Mouse (Mus musculus) hindbrain, postnatal 0 days (tissue): Measurements from ENCODE around the gene Chst11. TPM values are rescaled to one million over a fixed set of nuclear protein-coding genes. Genes with fewer than 3 reads are reported as not detected.

Experiments
- ATAC-seq: fragments of 200-750 bp; cut with Nextera tagmentation; 2 replicates; pipeline ENCODE4 v1.8.0; 2017; ENCODE audit warnings: mild to moderate bottlenecking, moderate TSS enrichment, moderate library complexity
- DNase-seq: peaks from one replicate; pipeline ENCODE4 v3.0.0-alpha.2; 2015; ENCODE audit warnings: low spot score
- H3K27ac ChIP-seq: fragments of 300-500 bp; sonication (generic); 2 replicates; pipeline ENCODE4 v1.5.1; 2014; ENCODE audit warnings: mild to moderate bottlenecking
- H3K27me3 ChIP-seq: fragments of 300-500 bp; sonication (generic); 2 replicates; pipeline ENCODE4 v1.6.1; 2014; ENCODE audit warnings: low read length, mixed read lengths; ENCODE audit not compliant: insufficient read depth
- H3K36me3 ChIP-seq: fragments of 300-500 bp; sonication (generic); 2 replicates; pipeline ENCODE4 v1.6.1; 2014; ENCODE audit warnings: low read length, mixed read lengths; ENCODE audit not compliant: insufficient read depth
- H3K4me1 ChIP-seq: fragments of 300-500 bp; sonication (generic); 2 replicates; pipeline ENCODE4 v1.6.1; 2014; ENCODE audit warnings: antibody characterized with exemption, low read length, mixed read lengths; ENCODE audit not compliant: insufficient read depth
- H3K4me2 ChIP-seq: fragments of 300-500 bp; sonication (generic); 2 replicates; pipeline ENCODE4 v1.6.1; 2014; ENCODE audit warnings: low read depth, mild to moderate bottlenecking, low read length, moderate library complexity, mixed read lengths
- H3K4me3 ChIP-seq: fragments of 300-500 bp; sonication (generic); 2 replicates; pipeline ENCODE4 v1.5.1; 2014; ENCODE audit warnings: low read length
- H3K9ac ChIP-seq: fragments of 300-500 bp; sonication (generic); replicated peaks from 2 replicates; pipeline ENCODE4 v1.6.1; 2014; ENCODE audit warnings: mild to moderate bottlenecking, low read length, moderate library complexity, mixed read lengths
- H3K9me3 ChIP-seq: fragments of 300-500 bp; sonication (generic); 2 replicates; pipeline ENCODE4 v1.6.1; 2016; ENCODE audit warnings: low read length, mixed read lengths
- CTCF ChIP-seq: IDR thresholded peaks from 2 replicates; pipeline ENCODE4 v1.5.1; 2016; ENCODE audit warnings: antibody characterized with exemption, control low read depth, low read depth
- WGBS: fragments of 180-500 bp; shearing (Covaris S2); extraction: QIAGEN DNeasy Blood & Tissue Kit; methylation state at CpG from one replicate; pipeline ENCODE4 v1.1.7; 2014; 5-methylcytosine and 5-hydroxymethylcytosine counted together
- polyA plus RNA-seq: library from polyadenylated mRNA; unstranded; fragments of >200 nt; fragmentation: Nextera tagmentation; extraction: Ambion mirVana; gene quantifications from 2 replicates; pipeline ENCODE4 v1.2.1, GENCODE M21; 2015
- total RNA-seq: library from RNA; depleted of rRNA; stranded (reverse); fragments of >200 nt; gene quantifications from 2 replicates; pipeline ENCODE4 v1.2.3, GENCODE M21; 2014

Gene Chst11
- total and polyA plus RNA-seq, 2 experiments from 2014 or later: 2.9 to 22.3 TPM

DNA sequence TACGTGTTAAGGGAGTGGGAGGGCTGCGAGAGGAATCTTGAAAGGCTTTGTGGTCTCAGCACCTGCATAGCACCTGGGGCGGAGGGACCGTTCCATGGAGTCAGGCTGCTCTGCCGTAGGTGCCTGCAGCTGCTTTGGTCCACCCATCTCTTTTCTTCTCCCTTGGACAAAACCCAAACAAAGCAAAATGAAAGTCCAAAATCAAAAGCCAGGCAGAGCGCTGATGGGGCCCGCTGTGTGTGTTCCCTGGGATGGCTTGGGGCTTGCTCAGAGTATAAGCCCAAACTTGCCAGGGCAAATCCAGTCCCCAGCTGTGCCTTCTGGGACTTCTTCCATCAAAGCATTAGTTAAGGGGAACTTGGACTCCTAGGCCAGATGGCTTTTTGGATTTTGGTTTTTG lies 71.0 kb downstream of the Chst11 start:
- TF ChIP-seq CTCF: no peak
- Histone ChIP-seq H3K9me3 (no peaks in the 10 kb centered on the region), H3K4me3 (no peak overlapping the region), H3K27ac (no peak overlapping the region), H3K4me1 (peaks cover 3% of the 10 kb centered on the region; the same call in 1 of the 2 replicates), H3K9ac (no peak overlapping the region), H3K36me3 (no peaks in the 10 kb centered on the region), H3K27me3 (no peaks in the 10 kb centered on the region), H3K4me2 (no peak overlapping the region)
- DNase-seq: no peak
- no peak for ATAC-seq
- WGBS: 66% methylated on average over 7 of the region's 7 CpGs

DNA sequence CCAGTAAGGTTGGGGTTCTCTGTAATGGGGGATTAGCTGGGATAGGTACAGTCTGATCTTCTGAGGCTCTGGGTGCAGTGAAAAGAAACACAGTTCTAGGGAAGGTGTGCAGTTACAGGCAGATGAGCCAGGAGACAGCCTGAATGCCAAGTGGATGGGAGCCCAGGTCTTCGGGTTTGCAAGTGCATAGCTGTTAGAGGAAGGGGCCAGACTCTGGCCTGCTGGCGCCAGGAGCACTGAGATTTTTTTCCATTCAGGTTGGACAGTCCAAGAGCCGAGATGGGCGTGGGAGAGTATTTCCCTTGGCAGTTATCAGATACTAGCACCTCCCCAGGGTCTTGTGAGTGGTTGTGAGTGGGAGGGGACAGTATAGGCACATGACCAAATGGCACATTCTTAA lies 71.6 kb downstream of the Chst11 start:
- no peaks in the 10 kb centered on the region for H3K9me3 ChIP-seq
- DNase-seq (no peak), ATAC-seq (no peak)
- no peak overlapping the region for H3K27ac ChIP-seq
- no peak overlapping the region for H3K9ac ChIP-seq
- no peak overlapping the region for H3K4me2 ChIP-seq
- no peaks in the 10 kb centered on the region for H3K36me3 ChIP-seq
- WGBS: 59% methylated on average over 4 of the region's 4 CpGs
- peaks cover 3% of the 10 kb centered on the region; the same call in 1 of the 2 replicates for H3K4me1 ChIP-seq
- TF ChIP-seq CTCF: no peak
- H3K4me3 ChIP-seq: no peak overlapping the region
- no peaks in the 10 kb centered on the region for H3K27me3 ChIP-seq

DNA sequence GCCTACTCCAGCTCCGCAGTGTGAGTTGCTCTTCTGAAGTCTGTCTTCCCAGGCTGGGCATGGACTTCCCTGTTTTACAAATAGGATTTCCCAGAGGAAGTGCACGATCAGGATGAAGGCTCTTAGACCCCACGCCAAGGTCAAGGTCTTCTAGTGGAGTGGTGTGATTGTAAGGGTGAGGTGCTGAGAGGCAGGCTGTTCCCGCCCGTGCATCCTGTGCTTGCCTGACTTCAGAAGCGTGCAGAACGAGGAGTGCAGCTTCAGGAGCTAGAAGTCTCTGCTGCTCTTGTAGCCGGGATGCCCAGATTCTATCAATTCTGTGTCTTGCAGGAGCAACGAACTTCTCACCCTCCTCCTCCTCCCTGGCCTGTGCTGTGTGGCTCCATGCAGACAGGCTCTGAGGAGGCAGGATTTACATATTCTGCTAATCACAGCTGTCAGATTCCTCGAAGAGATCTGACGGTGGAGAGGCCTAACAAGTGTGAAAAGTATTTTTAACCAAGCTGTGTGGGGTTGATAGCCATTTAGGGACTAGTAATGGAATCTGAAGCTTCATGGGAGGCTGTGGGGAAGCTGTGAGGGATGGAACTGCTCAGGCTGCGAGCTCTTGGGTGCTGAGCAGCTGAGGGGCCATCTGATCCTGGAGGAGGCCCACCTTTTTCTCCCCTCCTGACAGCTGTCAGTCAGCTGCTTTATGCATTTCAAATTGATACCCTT lies 74.9 kb downstream of the Chst11 start:
- DNase-seq (no peak), ATAC-seq (no peak)
- H3K27ac ChIP-seq: no peak overlapping the region
- H3K9ac ChIP-seq: no peak overlapping the region
- H3K4me1 ChIP-seq: peaks cover 8% of the 10 kb centered on the region; the same call in 1 of the 2 replicates
- no peak overlapping the region for H3K4me2 ChIP-seq
- no peak for TF ChIP-seq CTCF
- no peaks in the 10 kb centered on the region for H3K27me3 ChIP-seq
- WGBS: 43% methylated on average over 12 of the region's 12 CpGs
- H3K36me3 ChIP-seq: no peaks in the 10 kb centered on the region
- H3K4me3 ChIP-seq: no peak overlapping the region
- H3K9me3 ChIP-seq: no peaks in the 10 kb centered on the region

DNA sequence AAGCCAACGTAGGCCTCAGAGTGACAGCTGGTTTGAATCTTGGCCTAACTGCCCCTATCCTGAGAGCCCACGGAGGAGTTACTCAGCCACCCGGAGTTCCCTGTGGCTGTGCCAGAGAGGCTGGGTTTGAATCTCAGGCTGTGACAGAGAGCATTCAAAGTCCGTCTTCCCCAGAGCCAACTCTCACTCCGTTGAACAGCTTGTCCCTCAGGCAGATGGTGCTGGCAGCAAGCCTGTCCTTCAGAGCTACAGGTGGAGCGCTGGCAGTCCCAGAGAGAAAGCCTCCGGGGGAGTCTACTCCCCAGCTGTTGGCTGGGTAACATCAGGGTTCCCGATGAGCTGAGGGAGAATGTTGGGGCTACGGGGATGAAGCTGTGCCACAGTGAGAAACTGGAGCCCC lies 77.0 kb downstream of the Chst11 start:
- no peak overlapping the region for H3K4me3 ChIP-seq
- TF ChIP-seq CTCF: no peak
- H3K27ac ChIP-seq: no peak overlapping the region
- no peaks in the 10 kb centered on the region for H3K9me3 ChIP-seq
- no peaks in the 10 kb centered on the region for H3K27me3 ChIP-seq
- ATAC-seq (peak; percentile 80), DNase-seq (peak; percentile 78)
- 43% methylated on average over 9 of the region's 9 CpGs for WGBS
- no peaks in the 10 kb centered on the region for H3K36me3 ChIP-seq
- H3K9ac ChIP-seq: no peak overlapping the region
- H3K4me1 ChIP-seq: peaks cover 10% of the 10 kb centered on the region; the same call in 1 of the 2 replicates
- no peak overlapping the region for H3K4me2 ChIP-seq

DNA sequence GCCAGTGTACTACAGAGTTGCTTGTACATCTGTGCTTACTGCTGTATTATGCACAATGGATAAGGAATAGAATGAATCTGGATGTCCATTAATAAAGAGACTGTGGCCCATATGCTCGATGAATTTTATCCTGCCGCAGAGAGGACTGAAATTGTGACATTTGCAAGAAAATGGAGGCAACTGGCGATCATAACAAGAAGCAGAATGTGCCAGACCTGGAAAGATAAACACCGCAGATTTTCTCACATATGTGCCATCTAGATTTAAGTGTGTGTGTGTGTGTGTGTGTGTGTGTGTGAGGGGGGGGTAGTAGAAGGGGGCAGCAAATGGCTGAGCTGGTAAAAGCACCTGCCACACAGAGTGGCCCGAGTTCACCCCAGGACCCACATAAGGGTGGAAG lies 79.5 kb downstream of the Chst11 start:
- 79% methylated on average over 5 of the region's 5 CpGs for WGBS
- Histone ChIP-seq H3K27ac (no peak overlapping the region), H3K36me3 (no peaks in the 10 kb centered on the region), H3K9me3 (no peaks in the 10 kb centered on the region), H3K4me3 (no peak overlapping the region), H3K27me3 (no peaks in the 10 kb centered on the region), H3K4me1 (peaks cover 10% of the 10 kb centered on the region; the same call in 1 of the 2 replicates), H3K4me2 (no peak overlapping the region), H3K9ac (no peak overlapping the region)
- ATAC-seq (no peak), DNase-seq (no peak)
- no peak for TF ChIP-seq CTCF

DNA sequence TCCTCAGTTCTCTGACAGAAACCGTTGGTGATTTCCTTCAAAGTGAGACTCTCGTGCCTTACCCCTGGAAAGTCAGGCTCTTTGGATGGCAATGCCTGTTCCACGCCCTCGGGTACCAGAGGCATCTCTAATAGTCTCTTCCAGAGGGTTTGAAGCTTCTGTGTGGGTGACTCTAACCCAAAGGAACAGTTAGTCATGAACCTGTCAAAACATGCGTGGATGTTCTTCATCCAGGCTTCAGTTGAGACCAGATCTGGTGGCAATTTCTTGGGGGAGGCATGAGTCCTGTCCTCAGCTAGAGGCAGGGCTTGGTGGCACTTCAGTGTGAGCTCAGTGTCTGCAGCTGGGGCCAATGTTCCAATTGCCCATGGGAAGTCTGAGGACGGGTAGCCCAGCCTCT lies 80.9 kb downstream of the Chst11 start:
- H3K4me2 ChIP-seq: no peak overlapping the region
- no peak overlapping the region for H3K9ac ChIP-seq
- no peak overlapping the region for H3K4me3 ChIP-seq
- H3K9me3 ChIP-seq: no peaks in the 10 kb centered on the region
- H3K27ac ChIP-seq: no peak overlapping the region
- 0 out of 2 replicates have a peak, but pooled peaks cover 6% of the 10 kb centered on the region for H3K4me1 ChIP-seq
- WGBS: 81% methylated on average over 6 of the region's 6 CpGs
- ATAC-seq (no peak), DNase-seq (no peak)
- TF ChIP-seq CTCF: no peak
- no peaks in the 10 kb centered on the region for H3K36me3 ChIP-seq
- no peaks in the 10 kb centered on the region for H3K27me3 ChIP-seq

DNA sequence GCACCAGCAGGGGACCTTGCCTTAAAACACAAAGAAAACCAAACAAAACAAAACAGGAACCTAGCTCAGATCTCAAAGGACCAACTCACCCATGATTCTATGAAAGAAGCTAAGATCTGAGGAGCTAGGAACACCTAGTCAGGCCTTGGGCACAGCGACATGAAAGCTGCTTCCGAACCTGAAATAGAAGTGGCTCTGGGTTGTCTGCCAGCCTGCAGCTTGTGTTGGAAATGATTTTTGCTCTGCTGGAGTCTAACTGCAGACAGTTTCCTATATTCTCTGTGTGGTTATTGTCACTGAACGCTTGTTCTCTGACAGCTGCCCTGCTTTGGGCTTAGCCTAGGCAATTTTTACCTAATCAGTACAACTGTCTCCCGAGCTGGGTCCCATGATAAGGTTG lies 82.0 kb downstream of the Chst11 start:
- Histone ChIP-seq H3K27me3 (no peaks in the 10 kb centered on the region), H3K36me3 (no peaks in the 10 kb centered on the region), H3K9ac (no peak overlapping the region), H3K4me1 (0 out of 2 replicates have a peak, but pooled peaks cover 5% of the 10 kb centered on the region), H3K4me2 (no peak overlapping the region), H3K27ac (no peak overlapping the region), H3K4me3 (no peak overlapping the region), H3K9me3 (no peaks in the 10 kb centered on the region)
- DNase-seq (no peak), ATAC-seq (no peak)
- 72% methylated on average over 4 of the region's 4 CpGs for WGBS
- no peak for TF ChIP-seq CTCF
